Comparison of ENCODE assay signal across 8 mouse cellular contexts in genomic region chr12:102275833-102276443, GRCm38 (mm10). TPM values are rescaled to one million over a fixed set of nuclear protein-coding genes. Genes with fewer than 3 reads are reported as not detected.
A peak's percentile ranks its signal among the peaks of the same experiment; 100 is the strongest.
DNase-seq lines count a peak whose midpoint lies in the region; ATAC-seq and TF ChIP-seq lines count a peak whose summit lies in the region.

No protein-coding gene starts in this region.

- no peak overlapping the region for H3K4me2 ChIP-seq in forebrain, postnatal 0 days (ENCODE audit: low read depth)
- H3K4me2 ChIP-seq in forebrain, embryonic 11.5 days (ENCODE audit: low read depth, low read length, severe bottlenecking) = no peak overlapping the region
- no peak overlapping the region for H3K4me2 ChIP-seq in CH12.LX (ENCODE audit: insufficient read depth, low read depth, poor library complexity, severe bottlenecking)

- TF ChIP-seq EP300 in CH12.LX (IDR thresholded peaks at IDR 0.05; ENCODE audit: low read length) = no peak

- H3K9ac ChIP-seq in forebrain, postnatal 0 days = no peak overlapping the region
- H3K9ac ChIP-seq in forebrain, embryonic 11.5 days (ENCODE audit: low read length) = no peak overlapping the region
- no peak overlapping the region for H3K9ac ChIP-seq in CH12.LX (ENCODE audit: insufficient read depth, low read depth)

- H3K4me3 ChIP-seq in forebrain, postnatal 0 days (ENCODE audit: low read depth, low read length) = no peak overlapping the region
- H3K4me3 ChIP-seq in forebrain, embryonic 11.5 days (ENCODE audit: low read depth, low read length) = no peak overlapping the region
- no peak overlapping the region for H3K4me3 ChIP-seq in CH12.LX (replicated peaks in 1 of 3; ENCODE audit: low read depth in 2 of 3, low read length in 2 of 3, poor library complexity in 1 of 3)

- no peaks in the 10 kb centered on the region for H3K27me3 ChIP-seq in forebrain, postnatal 0 days (ENCODE audit: insufficient read depth, low read length)
- no peaks in the 10 kb centered on the region for H3K27me3 ChIP-seq in forebrain, embryonic 11.5 days (ENCODE audit: control insufficient read depth, insufficient read depth, low read length)
- peaks cover 6% of the 10 kb centered on the region for H3K27me3 ChIP-seq in CH12.LX (replicated peaks)

- no peaks in the 10 kb centered on the region for H3K36me3 ChIP-seq in forebrain, postnatal 0 days (ENCODE audit: insufficient read depth)
- no peaks in the 10 kb centered on the region for H3K36me3 ChIP-seq in forebrain, embryonic 11.5 days (ENCODE audit: control insufficient read depth, insufficient read depth, low read length)
- H3K36me3 ChIP-seq in CH12.LX (replicated peaks in 1 of 2; ENCODE audit: control insufficient read depth in 1 of 2, insufficient read depth in 1 of 2, low read length in 1 of 2) = no peaks in the 10 kb centered on the region

- H3K79me2 ChIP-seq in CH12.LX (replicated peaks; ENCODE audit: control insufficient read depth, extremely low read depth, insufficient read depth, poor library complexity, severe bottlenecking) = no peaks in the 10 kb centered on the region

- H3K4me1 ChIP-seq in forebrain, postnatal 0 days (ENCODE audit: insufficient read depth) = no peaks in the 10 kb centered on the region
- no peaks in the 10 kb centered on the region for H3K4me1 ChIP-seq in forebrain, embryonic 11.5 days (replicated peaks; ENCODE audit: control insufficient read depth, insufficient read depth, low read length)
- peaks cover 4 to 12% of the 10 kb centered on the region in 2 experiments; a peak in 3 of 4 replicates for H3K4me1 ChIP-seq in CH12.LX (ENCODE audit: control insufficient read depth in 1 of 2, insufficient read depth in 2 of 2)

- H3K9me3 ChIP-seq in forebrain, postnatal 0 days (ENCODE audit: low read length) = no peaks in the 10 kb centered on the region
- no peaks in the 10 kb centered on the region; the same call in 1 of the 2 replicates for H3K9me3 ChIP-seq in forebrain, embryonic 11.5 days (ENCODE audit: control insufficient read depth, low read length)
- peaks cover 13% of the 10 kb centered on the region for H3K9me3 ChIP-seq in CH12.LX (replicated peaks; ENCODE audit: low read length)

- TF ChIP-seq CTCF in forebrain, postnatal 0 days (IDR thresholded peaks at IDR 0.05; ENCODE audit: low read depth) = no peak
- no peak for TF ChIP-seq CTCF in CH12.LX (conservative IDR thresholded peaks at IDR 0.05 in 1 of 2, IDR thresholded peaks at IDR 0.05 in 1 of 2; ENCODE audit: low read depth in 2 of 2, low read length in 2 of 2)

- no peak for ATAC-seq in forebrain, postnatal 0 days
- ATAC-seq in forebrain, embryonic 11.5 days (replicated peaks; ENCODE audit: low FRiP score) = no peak
- no peak for ATAC-seq in megakaryocyte, adult 5-6 weeks (ENCODE audit: poor library complexity, severe bottlenecking)

- in situ Hi-C loops in CH12.LX (cut with MboI; ENCODE audit: low pct_ligation_motif_present, low pct_unique_long_range_greater_than_20kb, low sequenced_read_pairs) = no loop called here

- WGBS in forebrain, postnatal 0 days = 50% methylated on average over 7 of the region's 7 CpGs
- WGBS in forebrain, embryonic 11.5 days = 66% methylated on average over 7 of the region's 7 CpGs

- no peak overlapping the region for H3K27ac ChIP-seq in forebrain, postnatal 0 days (ENCODE audit: low read depth, low read length)
- no peak overlapping the region for H3K27ac ChIP-seq in forebrain, embryonic 11.5 days (ENCODE audit: low read depth, low read length)
- no peak overlapping the region for H3K27ac ChIP-seq in CH12.LX (ENCODE audit: insufficient read depth, low read depth)

- DNase-seq in forebrain, postnatal 0 days = peak; percentile 9
- DNase-seq in forebrain, embryonic 11.5 days (ENCODE audit: low spot score) = no peak
- DNase-seq in CH12.LX (ENCODE audit: extremely low read depth) = no peak
- peak; percentile 73 for DNase-seq in gonadal fat pad, adult 2 months (ENCODE audit: low read depth)
- peak; percentile 55 to 67 for DNase-seq in lung, adult 18-20 months
- DNase-seq in layer of hippocampus, adult 11-12 months (ENCODE audit: low spot score) = no peak
- no peak for DNase-seq in frontal cortex, postnatal 25 days (ENCODE audit: low spot score in 2 of 2)

- TF ChIP-seq POLR2A in CH12.LX (IDR thresholded peaks at IDR 0.05; ENCODE audit: low read depth, low read length) = no peak

- TF ChIP-seq RAD21 in CH12.LX (IDR thresholded peaks at IDR 0.05; ENCODE audit: low read depth, low read length) = no peak

- dilution Hi-C loops in CH12.LX (cut with MboI; ENCODE audit: extremely low pct_ligation_motif_present, extremely low pct_unique_long_range_greater_than_20kb, low sequenced_read_pairs) = no loop called here

TF ChIP-seq in CH12.LX, 34 proteins besides CTCF, POLR2A, EP300 and RAD21:
- TF ChIP-seq USF2 (conservative IDR thresholded peaks at IDR 0.05; ENCODE audit: low read depth, low read length) = no peak
- no peak for TF ChIP-seq CHD2 (IDR thresholded peaks at IDR 0.05; ENCODE audit: low read length)
- TF ChIP-seq RCOR1 (conservative IDR thresholded peaks at IDR 0.05; ENCODE audit: low read depth, low read length) = no peak
- TF ChIP-seq ELF1 (IDR thresholded peaks at IDR 0.05; ENCODE audit: low read depth, low read length) = no peak
- TF ChIP-seq E2F4 (IDR thresholded peaks at IDR 0.05; ENCODE audit: insufficient replicate concordance, low read depth, low read length) = no peak
- 0 out of 2 replicates have a peak, but pooled peaks have one; percentile 14 for TF ChIP-seq TCF12 (IDR thresholded peaks at IDR 0.05; ENCODE audit: low read depth, low read length)
- no peak for TF ChIP-seq MAX (IDR thresholded peaks at IDR 0.05; ENCODE audit: low read length)
- no peak for TF ChIP-seq NELFE (IDR thresholded peaks at IDR 0.05; ENCODE audit: low read depth, low read length)
- TF ChIP-seq BHLHE40 (IDR thresholded peaks at IDR 0.05; ENCODE audit: low read depth, low read length) = no peak
- peak; percentile 94 for TF ChIP-seq ZKSCAN1 (IDR thresholded peaks at IDR 0.05; ENCODE audit: borderline replicate concordance, low read depth, low read length)
- TF ChIP-seq MEF2A (IDR thresholded peaks at IDR 0.05; ENCODE audit: borderline replicate concordance, low read depth, low read length) = no peak
- TF ChIP-seq KAT2A (IDR thresholded peaks at IDR 0.05; ENCODE audit: insufficient replicate concordance, low read length) = no peak
- no peak for TF ChIP-seq MYC (IDR thresholded peaks at IDR 0.05; ENCODE audit: low read depth, low read length)
TF ChIP-seq in CH12.LX: peak in this region for 2.

RNA-seq across cellular contexts. Expression of gene Rin3, which starts 6.9 kb away (rescaled TPM):
- total RNA-seq in forebrain, postnatal 0 days (2014; rRNA removed) = 1.3 and 3.3 TPM in 2 replicates
- polyA plus RNA-seq in forebrain, postnatal 0 days (2015; fragmentation: Nextera tagmentation; extraction: Ambion mirVana) = 1.5 and 1.9 TPM in 2 replicates
- 4.1 and 6.1 TPM in 2 replicates for polyA plus RNA-seq in forebrain, embryonic 11.5 days (2014; fragmentation: Nextera tagmentation; extraction: Ambion mirVana)
- total RNA-seq in CH12.LX (2012; rRNA removed) (6.5 and 8.4 TPM in 2 replicates), CH12.LX (2014; rRNA removed) (2.4 and 3.3 TPM in 2 replicates)
- polyA plus RNA-seq in CH12.LX (2012; ENCODE audit: insufficient read length, low read depth) = 9.0 and 10.0 TPM in 2 replicates
- polyA plus RNA-seq in gonadal fat pad, adult 2 months (2012; rRNA removed) = 6.9 and 11.2 TPM in 2 replicates
- 188 and 204 TPM in 2 replicates for total RNA-seq in megakaryocyte, adult 5-6 weeks (2015)
- 121 and 157 TPM in 2 replicates for total RNA-seq in megakaryocyte, adult 5-6 weeks (2017)

Comparison
In these comparisons a context has a peak if more than half of its experiments do, and no peak if none do; other contexts are left out.
1. DNase-seq: peak in forebrain, postnatal 0 days (single experiment), gonadal fat pad, adult 2 months (single experiment) and lung, adult 18-20 months (2 of 2); none in forebrain, embryonic 11.5 days (single experiment), CH12.LX (single experiment), layer of hippocampus, adult 11-12 months (single experiment) and frontal cortex, postnatal 25 days (0 of 2).